Mouse (Mus musculus) kidney, adult 2 months (tissue): ENCODE data around the gene Fyn.

Experiments
- CTCF ChIP-seq: fragments of 200-500 bp; conservative IDR thresholded peaks from 2 replicates; pipeline ENCODE4 v1.5.1; 2011; ENCODE audit warnings: low read depth, mild to moderate bottlenecking, control low read depth, low read length, moderate library complexity, mixed read lengths; ENCODE audit not compliant: insufficient read depth, insufficient read length
- POLR2A ChIP-seq: fragments of 200-500 bp; IDR thresholded peaks from one replicate; pipeline ENCODE4 v1.6.1; 2011; ENCODE audit warnings: low read depth, low read length, control low read depth

DNA sequence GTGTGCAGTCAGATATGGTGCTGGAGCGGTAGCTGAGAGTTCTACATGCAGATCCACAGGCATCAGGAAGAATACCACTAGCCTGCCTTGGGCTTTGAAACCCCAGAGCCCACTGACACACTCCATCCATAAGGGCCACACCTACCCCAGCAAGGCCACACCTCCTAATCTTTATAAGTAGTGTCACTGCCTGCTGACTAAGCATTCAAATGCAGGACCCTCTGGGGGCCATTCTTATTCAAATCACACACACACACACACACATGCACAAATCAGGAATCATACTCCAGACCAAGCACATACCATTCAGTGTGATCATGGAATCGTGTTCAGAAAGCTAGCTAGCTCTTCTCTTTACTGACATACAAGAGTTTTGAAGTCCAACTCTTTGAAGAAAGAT is 182.1 kb downstream of the Fyn start:
- TF ChIP-seq POLR2A (no peak), CTCF (no peak)
